Mouse (Mus musculus) forebrain, postnatal 0 days (tissue): Measurements from ENCODE around the gene Abcf1. TPM values are rescaled to one million over a fixed set of nuclear protein-coding genes. Genes with fewer than 3 reads are reported as not detected.
A peak's percentile ranks its signal among the peaks of the same experiment; 100 is the strongest.

ENCODE experiments used
- ATAC-seq: fragments of 200-750 bp; cut with Nextera tagmentation; 2 replicates; pipeline ENCODE4 v1.8.0; 2017; ENCODE audit warnings: mild to moderate bottlenecking, moderate library complexity
- DNase-seq: peaks from one replicate; pipeline ENCODE4 v3.0.0-alpha.2; 2015
- H3K27ac ChIP-seq: fragments of 300-500 bp; sonication (generic); 2 replicates; pipeline ENCODE4 v1.5.1; 2014; ENCODE audit warnings: low read depth, mild to moderate bottlenecking, antibody characterized with exemption, low read length, moderate library complexity, mixed read lengths
- H3K27me3 ChIP-seq: fragments of 300-500 bp; sonication (generic); 2 replicates; pipeline ENCODE4 v1.6.1; 2014; ENCODE audit warnings: mild to moderate bottlenecking, low read length, mixed read lengths; ENCODE audit not compliant: insufficient read depth
- H3K36me3 ChIP-seq: fragments of 300-500 bp; sonication (generic); 2 replicates; pipeline ENCODE4 v1.6.1; 2014; ENCODE audit warnings: mild to moderate bottlenecking, moderate library complexity; ENCODE audit not compliant: insufficient read depth
- H3K4me1 ChIP-seq: fragments of 300-500 bp; sonication (generic); 2 replicates; pipeline ENCODE4 v1.6.1; 2014; ENCODE audit warnings: antibody characterized with exemption; ENCODE audit not compliant: insufficient read depth
- H3K4me2 ChIP-seq: fragments of 300-500 bp; sonication (generic); 2 replicates; pipeline ENCODE4 v1.6.1; 2014; ENCODE audit warnings: low read depth, mild to moderate bottlenecking, moderate library complexity
- H3K4me3 ChIP-seq: fragments of 300-500 bp; sonication (generic); 2 replicates; pipeline ENCODE4 v1.5.1; 2014; ENCODE audit warnings: low read depth, low read length, mixed read lengths
- H3K9ac ChIP-seq: fragments of 300-500 bp; sonication (generic); 2 replicates; pipeline ENCODE4 v1.6.1; 2014; ENCODE audit warnings: mild to moderate bottlenecking
- H3K9me3 ChIP-seq: fragments of 300-500 bp; sonication (generic); 2 replicates; pipeline ENCODE4 v1.6.1; 2016; ENCODE audit warnings: low read length
- CTCF ChIP-seq: sonication (generic); IDR thresholded peaks from 2 replicates; pipeline ENCODE4 v1.5.1; 2016; ENCODE audit warnings: antibody characterized with exemption, control low read depth, low read depth
- WGBS: fragments of 180-500 bp; shearing (Covaris S2); extraction: QIAGEN DNeasy Blood & Tissue Kit; methylation state at CpG from one replicate; pipeline ENCODE4 v1.1.7; 2014; 5-methylcytosine and 5-hydroxymethylcytosine counted together
- polyA plus RNA-seq: library from polyadenylated mRNA; unstranded; fragments of >200 nt; fragmentation: Nextera tagmentation; extraction: Ambion mirVana; gene quantifications from 2 replicates; pipeline ENCODE4 v1.2.1, GENCODE M21; 2015
- total RNA-seq: library from RNA; depleted of rRNA; stranded (reverse); fragments of >200 nt; gene quantifications from 2 replicates; pipeline ENCODE4 v1.2.3, GENCODE M21; 2014

Abcf1 gene
- total and polyA plus RNA-seq, 2 experiments from 2014 or later, result 60.4 to 101 TPM

DNA sequence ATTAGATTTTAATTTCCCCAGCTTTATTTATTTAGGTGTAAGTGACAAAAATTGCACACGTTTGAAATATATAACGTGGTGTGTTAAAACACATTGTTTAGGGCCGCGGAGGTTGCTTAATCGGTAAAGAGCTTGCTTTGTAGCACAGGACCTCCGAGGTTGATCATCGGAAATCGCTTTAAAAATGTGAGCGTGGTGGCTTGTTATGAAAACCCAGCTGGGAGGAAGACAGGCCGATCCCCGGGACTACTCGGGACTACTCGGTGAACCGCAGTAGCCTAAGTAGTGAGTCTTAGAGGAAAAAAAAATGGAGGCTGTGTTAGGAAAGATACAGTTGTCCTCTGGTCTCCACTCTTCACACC lies 25.3 kb upstream of the Abcf1 start:
- H3K4me3 ChIP-seq, result peak overlapping the region; percentile 51
- peak overlapping the region; percentile 73 for H3K27ac ChIP-seq
- H3K9ac ChIP-seq, result peak overlapping the region; percentile 65
- ATAC-seq, result no peak
- 0 out of 2 replicates have a peak, but pooled peaks cover 2% of the 10 kb centered on the region for H3K36me3 ChIP-seq
- WGBS, result 3% methylated on average over 14 of the region's 14 CpGs
- H3K9me3 ChIP-seq, result no peaks in the 10 kb centered on the region
- H3K27me3 ChIP-seq, result no peaks in the 10 kb centered on the region
- DNase-seq, result no peak
- TF ChIP-seq CTCF, result no peak
- H3K4me1 ChIP-seq, result peaks cover 4% of the 10 kb centered on the region; the same call in 1 of the 2 replicates
- H3K4me2 ChIP-seq, result peak overlapping the region; percentile 58

DNA sequence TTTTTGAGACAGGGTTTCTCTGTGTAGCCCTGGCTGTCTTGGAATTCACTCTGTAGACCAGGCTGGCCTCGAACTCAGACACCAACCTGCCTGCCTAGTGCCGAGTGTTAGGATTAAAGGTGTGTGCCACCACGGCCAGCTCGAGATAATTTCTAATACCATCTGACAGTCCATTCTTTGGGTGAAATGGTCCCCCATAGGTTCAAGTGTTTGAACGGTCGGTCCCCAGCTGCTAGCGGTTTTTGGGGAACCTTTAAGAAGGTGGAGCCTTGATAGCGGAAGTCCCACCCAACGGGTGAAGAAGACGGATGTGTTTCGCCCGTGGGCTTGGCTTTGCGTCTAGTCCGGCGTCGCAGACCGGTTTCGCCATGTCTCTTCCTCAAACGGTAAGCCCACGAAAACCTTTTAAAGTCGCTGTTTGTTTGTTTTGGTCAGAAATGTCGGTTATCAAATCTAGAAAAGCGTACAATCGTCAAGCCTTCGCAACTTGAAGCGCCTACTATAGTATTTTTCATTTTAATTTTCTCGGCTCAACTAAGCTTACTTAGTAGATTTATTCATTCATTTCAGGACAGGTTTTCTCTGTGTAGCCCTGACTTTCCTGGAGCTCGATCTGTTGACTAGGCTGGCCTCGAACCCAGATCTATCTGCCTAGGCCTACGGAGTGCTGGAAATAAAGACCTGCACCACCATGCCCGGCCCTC lies 24.8 kb upstream of the Abcf1 start:
- WGBS, result 4% methylated on average over 31 of the region's 31 CpGs
- TF ChIP-seq CTCF, result no peak

DNA sequence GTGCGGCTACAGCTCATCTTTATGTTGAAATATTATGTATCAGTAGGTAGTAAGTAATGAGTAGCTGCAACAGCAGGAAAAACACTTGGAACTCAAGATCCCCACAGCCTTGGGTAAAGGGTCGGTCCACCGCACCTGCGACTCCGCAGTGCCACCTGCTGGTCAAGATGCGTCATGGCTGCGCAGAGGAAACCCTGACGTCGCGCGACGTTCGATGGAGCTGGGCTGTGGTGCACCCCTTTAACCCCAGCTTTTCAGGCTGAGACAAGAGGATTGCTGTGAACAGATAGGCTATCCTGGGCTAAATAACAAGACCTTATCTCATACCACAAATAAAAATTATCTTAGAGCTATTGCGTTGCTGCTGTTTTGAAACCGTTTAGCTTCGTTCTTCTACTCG lies 24.1 kb upstream of the Abcf1 start:
- Histone ChIP-seq H3K4me3 (peak overlapping the region; percentile 51), H3K4me1 (peaks cover 4% of the 10 kb centered on the region; the same call in 1 of the 2 replicates), H3K36me3 (peaks cover 14% of the 10 kb centered on the region), H3K27ac (peak overlapping the region; percentile 50; the same call in 1 of the 2 replicates), H3K27me3 (no peaks in the 10 kb centered on the region), H3K4me2 (peak overlapping the region; percentile 58), H3K9ac (no peak overlapping the region), H3K9me3 (no peaks in the 10 kb centered on the region)
- WGBS, result 6% methylated on average over 17 of the region's 17 CpGs
- ATAC-seq, result peak; percentile 82
- peak; percentile 94 for DNase-seq
- peak; percentile 99 for TF ChIP-seq CTCF

More for the DNA sequence above, 24.8 kb upstream of the Abcf1 start:
- H3K4me1 ChIP-seq, result peaks cover 4% of the 10 kb centered on the region; the same call in 1 of the 2 replicates
- H3K27ac ChIP-seq, result peak overlapping the region; percentile 73
- H3K9ac ChIP-seq, result peak overlapping the region; percentile 65
- DNase-seq (peak; percentile 89), ATAC-seq (peak; percentile 71)
- no peaks in the 10 kb centered on the region for H3K9me3 ChIP-seq
- H3K36me3 ChIP-seq, result peaks cover 8% of the 10 kb centered on the region
- no peaks in the 10 kb centered on the region for H3K27me3 ChIP-seq
- peak overlapping the region; percentile 58 for H3K4me2 ChIP-seq
- peak overlapping the region; percentile 51 for H3K4me3 ChIP-seq

DNA sequence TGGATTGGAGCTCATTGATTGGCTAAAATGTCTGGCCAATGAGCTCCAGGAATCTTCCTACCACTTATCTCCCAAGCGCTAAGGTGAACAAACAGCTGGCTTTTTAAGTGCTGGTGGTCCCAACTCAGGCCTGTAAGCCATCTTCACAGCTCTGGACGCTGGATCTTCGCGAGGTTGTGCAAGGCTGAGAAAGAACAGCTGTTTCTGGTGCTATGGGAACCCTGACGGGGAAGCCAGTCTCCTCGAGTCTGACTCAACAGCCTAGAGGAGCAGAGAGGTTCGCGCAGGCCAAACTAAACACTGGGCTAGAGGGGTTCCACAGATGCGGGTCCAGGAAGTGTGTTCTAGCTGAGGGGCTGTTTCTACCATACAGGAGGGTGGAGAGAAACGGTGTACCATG lies 22.2 kb upstream of the Abcf1 start:
- ATAC-seq (no peak), DNase-seq (no peak)
- no peak overlapping the region for H3K4me3 ChIP-seq
- H3K4me1 ChIP-seq, result peaks cover 4% of the 10 kb centered on the region; the same call in 1 of the 2 replicates
- peaks cover 32% of the 10 kb centered on the region for H3K36me3 ChIP-seq
- H3K9me3 ChIP-seq, result no peaks in the 10 kb centered on the region
- H3K4me2 ChIP-seq, result no peak overlapping the region
- H3K27ac ChIP-seq, result no peak overlapping the region
- 56% methylated on average over 10 of the region's 10 CpGs for WGBS
- H3K27me3 ChIP-seq, result no peaks in the 10 kb centered on the region
- H3K9ac ChIP-seq, result no peak overlapping the region
- TF ChIP-seq CTCF, result no peak

DNA sequence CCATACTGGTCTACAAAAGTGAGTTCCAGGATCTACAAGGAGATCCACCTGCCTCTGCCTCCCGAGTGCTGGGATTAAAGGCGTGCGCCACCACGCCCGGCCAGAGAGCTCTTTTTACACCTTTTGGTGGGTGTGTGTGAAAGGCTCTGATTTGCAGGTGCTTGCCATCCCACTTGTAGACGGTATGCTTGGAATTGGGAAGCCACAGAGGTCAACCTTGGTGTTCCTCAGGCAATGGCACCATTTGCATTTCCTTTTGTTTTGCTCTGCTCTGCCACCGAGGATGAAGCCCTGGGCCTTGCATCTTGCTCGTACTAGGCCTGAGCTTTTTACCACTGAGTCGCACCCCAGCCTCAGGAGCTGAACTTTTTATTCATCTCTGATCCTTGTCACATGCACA lies 12.2 kb upstream of the Abcf1 start:
- Histone ChIP-seq H3K4me1 (no peaks in the 10 kb centered on the region), H3K27ac (no peak overlapping the region), H3K9me3 (no peaks in the 10 kb centered on the region), H3K36me3 (peaks cover 42% of the 10 kb centered on the region), H3K4me2 (no peak overlapping the region), H3K27me3 (no peaks in the 10 kb centered on the region), H3K4me3 (no peak overlapping the region), H3K9ac (no peak overlapping the region)
- ATAC-seq (no peak), DNase-seq (no peak)
- 91% methylated on average over 9 of the region's 9 CpGs for WGBS
- no peak for TF ChIP-seq CTCF

DNA sequence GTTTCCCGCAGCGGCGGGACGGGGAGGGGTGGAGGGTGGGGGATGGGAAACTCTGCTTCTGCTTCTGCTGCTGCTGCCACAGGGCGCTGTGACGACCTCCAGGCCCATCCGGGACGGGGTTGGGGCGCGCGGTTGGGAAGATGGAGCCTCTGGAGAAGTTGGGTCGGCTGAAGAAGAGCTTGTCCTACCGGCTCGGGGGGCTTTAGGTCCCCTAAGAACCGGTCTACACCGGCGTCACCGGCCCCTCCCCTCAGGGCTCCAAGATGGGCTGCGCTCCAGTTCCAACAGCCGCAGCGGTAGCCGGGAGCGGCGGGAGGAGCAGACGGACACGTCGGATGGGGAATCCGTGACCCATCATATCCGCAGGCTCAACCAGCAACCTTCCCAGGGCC lies 10.8 kb upstream of the Abcf1 start:
- Histone ChIP-seq H3K4me1 (no peaks in the 10 kb centered on the region), H3K9ac (peak overlapping the region; percentile 83), H3K9me3 (no peaks in the 10 kb centered on the region), H3K36me3 (peaks cover 34% of the 10 kb centered on the region), H3K27ac (peak overlapping the region; percentile 97), H3K4me2 (peak overlapping the region; percentile 86), H3K4me3 (peak overlapping the region; percentile 81), H3K27me3 (no peaks in the 10 kb centered on the region)
- WGBS, result under 1% methylated on average over 28 of the region's 29 CpGs
- DNase-seq (peak; percentile 61), ATAC-seq (peak; percentile 27)
- TF ChIP-seq CTCF, result no peak
